Mouse (Mus musculus): ENCODE results near the gene Prdx3. TPM values are rescaled to one million over a fixed set of nuclear protein-coding genes. Genes with fewer than 3 reads are reported as not detected.

Gene Prdx3
- polyA plus RNA-seq (2015; fragmentation: Nextera tagmentation; extraction: Ambion mirVana): 120 and 131 TPM in 2 replicates

DNA sequence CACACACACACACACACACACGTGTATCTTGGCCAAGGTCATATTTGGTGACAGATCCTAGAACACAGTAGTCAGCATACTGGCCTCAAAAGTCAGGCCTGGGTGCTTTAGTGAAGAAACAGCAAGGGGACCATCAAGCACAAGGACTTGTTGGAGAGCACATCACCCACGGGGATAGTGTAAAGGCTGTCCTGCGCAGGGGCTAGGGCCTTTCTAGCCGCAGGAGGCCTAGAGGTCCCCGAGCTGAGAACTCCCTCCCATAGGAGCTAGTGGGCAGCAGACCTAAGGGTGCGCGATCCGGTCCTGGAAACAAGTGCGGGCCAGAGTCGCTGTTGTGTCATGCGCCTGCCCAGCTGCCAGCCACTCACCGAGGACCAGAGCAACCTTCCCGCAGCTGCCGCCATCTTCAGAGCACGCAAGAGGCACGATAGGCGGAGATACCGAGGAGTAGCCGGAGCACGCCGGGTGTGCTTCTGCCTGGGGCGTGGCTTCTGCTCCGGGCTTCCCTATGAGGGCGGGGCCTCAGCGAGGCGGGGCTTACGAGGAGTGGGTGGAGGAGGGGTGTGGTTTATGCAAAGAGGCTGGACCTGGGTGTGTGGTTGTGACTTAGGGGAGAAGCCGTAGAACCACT lies at the start of gene Prdx3:
Gene Prdx3, minus strand, starts transcription at position 493 of the 631 bp plus-strand sequence.
- DNase-seq (ENCODE audit: low spot score): peak; percentile 95

DNA sequence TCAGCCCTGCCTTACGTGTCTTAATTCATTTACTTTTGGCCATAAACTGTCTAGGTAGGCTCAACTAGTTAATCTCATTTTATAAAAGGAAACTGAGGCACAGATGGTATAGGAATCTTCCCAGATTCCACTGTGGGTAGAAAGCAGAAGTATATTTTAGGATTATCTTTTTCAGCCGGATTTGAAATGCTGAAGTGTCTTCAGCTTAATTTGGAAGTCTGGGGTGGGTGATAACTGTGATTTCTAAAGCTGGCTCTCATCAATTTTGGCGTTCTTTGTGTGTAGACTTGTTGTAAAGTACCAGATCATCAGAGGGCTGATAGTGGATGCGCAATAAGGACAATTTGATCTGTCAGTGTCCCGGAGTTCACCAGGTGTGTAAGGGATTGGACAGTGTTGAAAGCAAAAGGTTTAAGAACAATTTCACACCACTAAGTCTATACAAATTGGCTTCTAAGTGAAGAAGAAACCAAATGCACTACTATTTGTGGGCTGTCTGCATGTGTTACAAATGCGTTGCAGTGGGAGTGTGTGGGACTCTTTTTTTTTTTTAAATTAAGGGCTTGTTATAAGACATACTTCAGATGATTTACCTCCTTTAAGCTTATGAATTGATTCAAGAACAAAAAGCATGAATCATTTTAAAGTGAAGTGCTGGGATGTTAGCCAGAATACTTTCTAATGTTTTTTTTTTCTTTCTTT lies 42.7 kb upstream of the Prdx3 start:
- DNase-seq (ENCODE audit: low spot score): no peak

DNA sequence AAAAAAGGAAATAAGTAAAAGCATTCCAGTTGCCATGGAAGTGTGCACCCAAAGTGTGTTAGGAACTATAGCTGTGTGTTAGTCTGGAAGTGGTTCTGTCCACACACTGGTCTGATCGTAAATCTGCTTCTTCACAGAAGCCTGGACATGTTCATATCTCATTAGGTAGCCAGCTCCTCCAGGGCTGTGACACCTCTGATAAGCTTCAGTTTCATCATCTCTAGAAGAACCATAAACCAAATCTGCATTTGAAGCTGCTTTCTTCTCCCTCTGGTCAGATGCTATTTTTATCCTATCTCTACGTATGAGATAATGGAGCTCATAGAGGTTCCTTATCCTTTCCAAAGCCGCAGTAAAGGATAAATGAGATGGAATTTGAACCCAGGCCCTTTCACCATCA lies 41.5 kb upstream of the Prdx3 start:
- no peak for DNase-seq (ENCODE audit: low spot score)

DNA sequence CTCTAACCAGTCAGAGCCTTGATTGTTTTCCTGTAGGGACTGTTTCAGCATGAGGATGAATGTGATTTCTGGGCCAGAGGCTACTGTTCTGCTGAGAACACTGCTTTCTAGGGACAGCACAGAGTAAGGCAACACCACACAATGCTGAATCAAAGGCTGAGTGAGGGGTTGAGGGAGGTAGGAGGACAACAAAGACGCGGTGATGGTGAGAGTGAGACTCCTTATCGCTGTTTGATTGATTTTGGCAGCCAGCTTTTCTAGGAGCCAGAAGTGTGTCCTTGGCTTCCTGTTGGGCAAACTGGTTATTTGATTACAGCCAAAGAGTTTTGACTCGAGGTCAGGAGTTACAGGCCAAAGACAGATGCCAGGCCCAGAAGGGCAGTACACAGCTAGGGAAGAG lies 40.9 kb upstream of the Prdx3 start:
- DNase-seq (ENCODE audit: low spot score): no peak

DNA sequence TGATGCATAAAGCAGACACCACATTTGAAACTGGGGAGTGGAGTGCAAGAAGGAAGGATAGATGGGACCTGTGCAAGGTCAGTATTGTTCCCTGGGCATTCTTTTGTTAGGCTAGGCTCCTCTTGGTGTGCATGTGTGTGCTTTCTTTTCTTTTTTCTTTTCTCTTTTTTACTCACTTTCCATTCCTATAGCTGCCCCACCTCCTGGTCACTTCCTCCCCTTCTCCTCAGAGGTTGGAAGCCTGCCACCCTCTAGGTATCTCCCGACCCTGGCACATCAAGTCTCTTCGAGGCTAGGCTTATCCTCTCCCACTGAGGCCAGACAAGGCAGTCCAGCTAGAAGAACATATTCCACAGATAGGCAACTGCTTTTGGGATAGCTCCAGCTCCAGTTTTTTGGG lies 37.3 kb upstream of the Prdx3 start:
- no peak for DNase-seq (ENCODE audit: low spot score)

DNA sequence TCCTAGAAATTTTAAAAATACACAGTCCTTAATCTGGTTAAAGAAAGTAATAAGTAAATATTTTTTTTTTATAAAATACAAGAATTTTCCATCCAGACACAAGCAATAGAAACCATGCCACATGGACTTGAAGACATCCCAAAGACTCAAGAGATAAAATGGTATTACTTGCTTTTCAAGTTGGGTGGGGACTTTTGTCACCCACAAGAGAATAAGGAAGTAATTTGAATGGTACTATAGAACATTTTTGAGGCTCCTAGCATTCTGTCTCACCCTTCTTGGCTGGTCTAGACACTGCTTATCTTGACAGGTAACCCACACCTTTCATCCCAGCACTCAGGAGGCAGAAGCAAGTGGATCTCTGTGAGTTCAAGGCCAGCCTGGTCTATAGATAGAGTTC lies 35.9 kb upstream of the Prdx3 start:
- no peak for DNase-seq (ENCODE audit: low spot score)

DNA sequence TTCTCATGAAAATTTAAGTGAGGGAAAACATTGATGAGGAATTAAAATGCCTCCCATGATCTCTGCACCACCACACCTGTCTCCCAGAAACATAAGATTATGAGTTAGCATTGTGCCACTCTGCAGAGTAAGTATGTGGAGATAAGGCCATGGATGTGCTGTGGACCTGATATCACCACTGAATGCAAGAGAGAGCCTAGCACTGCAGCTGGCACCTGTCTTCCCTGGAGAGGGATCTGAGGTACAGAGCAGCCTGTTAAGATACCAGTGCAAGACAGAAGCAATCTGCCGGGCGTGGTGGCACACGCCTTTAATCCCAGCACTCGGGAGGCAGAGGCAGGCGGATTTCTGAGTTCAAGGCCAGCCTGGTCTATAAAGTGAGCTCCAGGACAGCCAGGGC lies 31.1 kb upstream of the Prdx3 start:
- DNase-seq (ENCODE audit: low spot score): no peak

DNA sequence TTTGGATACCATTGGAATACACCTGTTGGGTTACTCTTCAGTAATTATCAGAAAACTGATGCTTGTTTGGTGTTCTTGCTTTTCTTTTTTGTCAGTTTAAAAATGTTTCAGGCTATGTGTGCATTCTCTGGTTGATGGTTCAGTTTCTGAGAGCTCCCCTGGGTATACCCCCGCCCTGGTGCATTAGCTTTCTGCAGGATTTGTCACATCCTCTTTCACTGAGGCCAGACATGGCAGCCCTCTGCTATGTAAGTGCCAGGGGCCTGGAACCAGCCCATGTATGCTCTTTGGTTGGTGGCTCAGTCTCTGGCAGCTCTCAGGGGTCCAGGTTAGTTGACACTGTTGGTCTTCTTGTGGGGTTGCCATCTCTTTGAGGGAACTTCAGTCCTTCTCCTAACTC lies 29.6 kb upstream of the Prdx3 start:
- DNase-seq (ENCODE audit: low spot score): no peak

DNA sequence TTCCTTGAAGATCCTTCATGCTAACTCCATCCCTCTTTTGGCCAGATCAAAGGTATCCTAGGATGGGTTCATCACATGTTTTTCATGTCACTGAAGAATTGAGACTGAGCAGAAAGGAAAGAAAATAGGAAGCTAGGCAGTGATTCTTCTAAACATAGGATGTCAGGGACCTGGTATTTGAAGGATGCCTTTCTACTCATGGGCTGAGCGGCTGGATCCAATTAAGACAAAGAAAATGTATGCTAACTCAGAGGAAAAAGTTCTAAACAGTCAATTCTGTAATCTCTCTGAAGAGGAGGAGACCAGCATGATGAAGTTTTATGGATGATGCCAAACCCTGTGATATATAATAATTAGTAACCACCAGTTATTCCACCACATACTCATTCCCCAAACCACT lies 28.8 kb upstream of the Prdx3 start:
- no peak for DNase-seq (ENCODE audit: low spot score)

DNA sequence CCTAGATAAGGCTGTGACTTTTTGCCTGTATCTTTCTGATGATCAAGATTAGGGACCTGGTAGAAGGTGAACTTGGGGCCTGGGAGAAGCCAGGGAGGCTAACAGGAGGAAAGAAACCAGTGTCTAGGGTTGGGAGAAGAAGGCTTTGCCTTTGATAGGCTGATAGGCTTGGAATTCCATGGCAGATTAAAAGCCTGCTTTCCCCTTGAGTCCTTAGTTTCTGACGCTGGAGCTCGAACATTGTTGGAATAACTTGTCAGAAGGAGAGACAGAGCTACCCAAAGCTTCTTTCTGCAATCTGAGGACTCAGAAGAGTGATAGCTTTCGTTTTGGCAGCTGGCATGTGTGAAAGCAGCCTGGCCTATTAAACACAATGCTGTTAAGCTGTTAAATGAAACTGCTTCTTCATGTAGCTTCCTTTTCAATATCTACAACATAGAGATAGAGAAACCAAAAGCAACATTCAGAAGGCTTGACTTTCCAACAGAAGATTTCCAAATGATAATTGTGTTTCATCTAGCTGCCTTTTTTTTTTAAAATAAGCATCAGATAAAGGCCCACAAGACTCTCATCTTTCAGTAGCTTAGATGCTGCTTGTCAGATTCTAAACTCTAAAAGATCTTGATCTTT lies 21.0 kb upstream of the Prdx3 start:
- no peak for DNase-seq (ENCODE audit: low spot score)

DNA sequence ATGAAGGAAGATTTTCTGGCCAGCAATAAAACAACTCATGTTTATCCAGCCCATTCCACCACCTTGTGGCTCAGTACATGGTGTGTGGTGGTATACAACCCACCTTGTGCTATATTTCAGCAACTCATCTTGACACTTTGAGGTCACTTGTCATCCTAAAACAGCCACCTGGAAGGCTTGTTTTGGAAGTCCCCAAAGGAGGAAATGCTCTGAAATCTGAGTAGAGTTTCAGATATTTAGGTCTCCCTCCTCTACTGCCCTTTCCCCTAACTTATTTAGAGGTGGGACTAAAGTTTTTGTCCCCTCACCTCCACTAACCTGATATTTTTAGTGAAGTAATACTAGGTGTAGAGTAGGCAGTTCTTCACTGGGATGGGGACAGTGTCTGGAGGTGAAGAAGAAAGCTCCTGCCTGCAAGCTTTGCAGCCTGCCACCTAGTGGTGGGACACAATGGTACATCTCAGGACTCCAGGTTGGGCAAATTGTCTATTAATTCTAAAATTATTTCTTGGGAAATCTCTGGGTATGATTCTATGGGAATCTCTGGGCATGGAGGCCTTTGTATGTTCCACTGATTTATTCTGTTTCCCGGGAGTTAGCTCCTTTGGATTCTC lies 17.7 kb upstream of the Prdx3 start:
- DNase-seq (ENCODE audit: low spot score): peak; percentile 62

DNA sequence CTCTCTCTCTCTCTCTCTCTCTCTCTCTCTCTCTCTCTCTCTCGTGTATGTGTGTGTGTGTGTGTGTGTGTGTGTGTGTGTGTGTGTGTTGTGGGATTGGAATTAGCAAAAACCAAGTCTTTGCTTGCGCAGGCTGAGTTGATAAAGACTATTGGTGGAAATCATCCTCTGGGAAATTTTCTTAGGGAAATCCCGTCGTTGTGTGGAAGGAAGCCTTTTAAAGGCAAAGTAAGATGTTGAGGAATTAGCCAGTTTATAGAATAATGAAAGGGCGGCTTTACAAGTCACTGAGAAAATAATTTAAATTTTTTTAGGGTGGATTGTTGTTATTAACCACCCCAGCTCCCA lies 16.7 kb upstream of the Prdx3 start:
- no peak for DNase-seq (ENCODE audit: low spot score)

DNA sequence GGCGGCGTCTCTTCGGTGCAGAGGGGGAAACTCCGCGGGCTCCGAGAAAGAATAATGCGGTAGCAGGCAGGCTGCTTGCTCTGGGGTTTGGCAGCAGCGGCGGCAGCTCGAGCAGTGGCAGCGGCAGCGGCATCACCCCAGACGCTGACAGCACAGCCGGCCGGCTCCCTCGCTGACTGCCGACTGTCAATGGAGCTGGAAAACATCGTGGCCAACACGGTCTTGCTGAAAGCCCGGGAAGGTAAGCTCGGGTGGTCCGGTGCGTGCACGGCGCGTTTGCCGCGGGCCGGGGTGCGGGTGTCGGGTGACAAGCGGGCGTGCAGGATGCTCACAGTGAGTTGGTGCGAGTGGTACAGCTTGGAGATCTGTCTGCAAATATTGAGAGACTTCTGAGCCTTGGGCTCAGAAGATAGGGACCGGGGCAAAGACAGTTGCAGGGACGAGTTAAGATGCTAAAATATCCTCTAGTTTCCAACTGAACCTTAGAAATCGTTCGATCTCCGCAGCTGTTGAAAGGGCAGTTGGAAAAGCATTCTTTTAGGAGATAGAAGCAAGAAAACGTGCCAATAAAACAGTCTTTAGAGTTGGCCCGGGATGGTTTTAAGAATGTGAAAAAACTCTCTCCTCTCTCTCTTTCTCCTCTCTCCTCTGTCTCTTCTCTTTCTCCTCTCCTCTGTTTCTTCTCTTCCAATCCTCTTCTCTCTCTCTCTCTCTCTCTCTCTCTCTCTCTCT lies 16.2 kb upstream of the Prdx3 start:
- DNase-seq (ENCODE audit: low spot score): peak; percentile 45

DNA sequence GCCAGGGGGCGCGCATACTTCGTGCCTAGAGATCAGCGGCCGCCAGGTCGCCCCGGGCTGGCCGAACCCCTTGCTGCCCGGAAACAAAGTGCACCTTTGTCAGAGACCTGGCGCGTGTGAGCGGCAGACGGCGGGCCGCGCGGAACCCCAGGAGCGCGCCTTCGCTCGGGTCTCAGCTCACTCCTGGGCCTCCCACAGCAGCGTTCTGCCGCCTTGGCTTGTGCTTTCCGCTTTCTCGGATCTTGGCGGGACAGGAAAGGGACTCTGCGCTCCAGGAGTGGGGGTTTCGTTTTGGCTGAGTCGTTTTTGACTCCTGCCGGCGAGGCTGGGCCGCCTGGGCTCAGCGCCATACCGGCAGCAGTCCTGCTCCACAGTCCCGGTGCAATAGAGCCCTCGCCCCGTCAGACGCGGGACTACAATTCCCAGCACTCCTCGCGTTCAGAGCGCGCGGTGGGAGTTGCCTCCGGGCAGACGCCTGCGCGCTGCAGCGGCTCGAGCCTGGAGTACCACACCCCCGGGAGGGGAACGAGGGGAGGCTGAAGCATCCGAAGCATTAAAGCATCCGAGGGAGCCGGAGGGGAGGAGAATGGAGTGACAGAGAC lies 15.5 kb upstream of the Prdx3 start, which contains the start of gene Grk5:
Gene Grk5, plus strand, starts transcription at position 36 of the 602 bp plus-strand sequence.
- DNase-seq (ENCODE audit: low spot score): peak; percentile 96

DNA sequence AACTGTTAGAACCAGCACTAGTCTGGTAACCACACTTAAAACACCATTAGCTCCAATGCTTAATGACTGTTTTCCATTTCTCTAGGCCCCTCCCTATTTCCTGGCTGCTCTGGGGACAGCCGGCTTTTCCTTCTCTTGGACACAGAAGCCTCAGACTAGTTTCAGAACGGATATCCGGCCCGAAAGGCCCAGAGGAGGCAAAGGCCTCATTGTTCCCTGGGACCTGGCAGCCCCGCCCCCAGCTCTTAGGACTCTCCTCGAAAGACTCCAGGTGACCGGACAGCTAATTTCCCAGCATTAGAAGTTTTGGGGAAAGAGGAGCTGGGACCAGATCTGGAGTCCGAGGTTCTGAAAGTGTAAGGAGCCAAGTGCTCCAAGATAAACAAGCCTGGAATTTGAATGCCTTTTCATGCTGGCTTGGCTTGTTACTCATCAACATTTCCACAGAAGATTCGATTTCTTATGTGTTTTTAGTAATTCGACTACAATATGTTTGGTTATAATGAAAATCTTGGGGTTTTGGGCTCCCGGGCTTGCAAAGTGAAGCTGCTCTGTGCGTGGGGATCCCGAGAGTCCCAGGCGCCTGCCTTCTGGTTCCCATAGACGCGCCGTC lies 14.9 kb upstream of the Prdx3 start:
- peak; percentile 25 for DNase-seq (ENCODE audit: low spot score)

DNA sequence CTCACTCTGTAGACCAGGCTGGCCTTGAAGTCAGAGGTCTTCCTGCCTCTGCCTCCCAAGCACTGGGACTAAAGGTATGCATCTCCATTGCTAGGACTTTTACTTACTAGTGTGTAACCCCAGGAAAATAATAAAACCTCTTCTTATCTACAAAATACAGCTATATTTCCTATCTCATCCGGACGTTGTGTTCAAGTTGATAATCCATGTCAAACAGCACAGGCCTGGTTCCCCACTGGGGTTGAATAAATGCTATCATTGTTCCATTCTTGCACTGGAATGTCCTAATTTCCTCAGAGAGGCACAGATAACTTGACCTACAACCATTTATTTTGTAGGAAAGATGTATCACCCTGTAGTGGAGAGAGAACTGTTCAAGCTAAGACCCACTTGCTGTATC lies 13.3 kb upstream of the Prdx3 start:
- DNase-seq (ENCODE audit: low spot score): no peak

DNA sequence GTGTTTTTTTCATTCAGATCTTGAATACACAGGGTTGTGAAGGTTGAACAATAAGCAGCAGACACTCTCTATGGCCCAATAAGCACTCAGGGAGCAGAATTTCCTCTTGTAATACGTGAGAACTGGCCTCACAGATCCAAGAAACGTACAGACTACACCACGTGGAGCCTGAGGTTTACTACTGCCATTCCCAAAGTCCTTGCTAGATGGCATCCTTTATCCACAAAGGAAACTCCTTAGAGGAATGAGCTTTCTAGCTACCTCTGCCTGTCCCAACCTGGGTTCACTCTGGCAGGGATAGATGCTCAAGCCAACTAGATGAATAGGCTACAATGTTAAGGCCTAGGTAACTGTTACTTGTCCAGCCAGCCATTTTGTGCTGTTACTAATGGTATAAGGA lies 8.8 kb upstream of the Prdx3 start:
- no peak for DNase-seq (ENCODE audit: low spot score)

DNA sequence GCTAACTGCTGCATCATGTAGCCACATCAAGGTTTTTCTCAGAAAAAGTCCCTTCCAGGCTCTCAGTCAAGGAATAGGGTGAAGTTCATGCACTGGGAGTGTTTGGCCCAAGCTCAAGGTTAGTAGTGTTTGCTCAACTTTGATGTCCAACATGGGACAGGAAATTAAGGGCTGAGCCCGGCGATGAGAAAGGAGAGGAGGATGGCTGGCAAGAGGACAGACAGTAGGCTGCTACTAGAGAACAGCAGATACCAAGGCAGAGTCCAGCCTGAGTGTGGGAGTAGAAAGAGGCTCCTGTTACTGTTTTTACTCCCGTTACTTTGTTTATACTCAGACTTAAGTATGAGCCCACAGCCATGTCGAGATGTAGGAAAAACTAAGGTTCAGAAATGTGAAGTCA lies 855 bp downstream of the Prdx3 start:
- DNase-seq (ENCODE audit: low spot score): no peak

DNA sequence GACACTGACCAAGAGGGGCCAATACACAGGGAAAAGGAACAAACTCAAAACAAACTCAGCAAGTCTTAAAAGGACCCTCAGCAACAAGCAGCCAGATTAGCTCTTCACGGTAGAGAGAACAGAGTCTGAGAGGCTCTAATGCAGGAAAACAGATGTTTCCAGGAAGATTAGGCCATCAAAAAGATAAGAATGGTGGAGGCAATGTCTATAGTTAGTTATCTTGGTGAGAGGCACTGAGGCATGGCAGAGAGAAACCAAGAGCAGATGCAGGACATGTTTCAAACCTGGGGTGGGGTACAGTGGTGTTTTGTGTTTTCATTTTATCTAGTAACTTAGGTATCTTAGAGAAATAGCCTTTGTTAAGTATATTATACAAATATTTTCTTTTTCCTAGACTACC lies 2.1 kb downstream of the Prdx3 start:
- DNase-seq (ENCODE audit: low spot score): no peak

DNA sequence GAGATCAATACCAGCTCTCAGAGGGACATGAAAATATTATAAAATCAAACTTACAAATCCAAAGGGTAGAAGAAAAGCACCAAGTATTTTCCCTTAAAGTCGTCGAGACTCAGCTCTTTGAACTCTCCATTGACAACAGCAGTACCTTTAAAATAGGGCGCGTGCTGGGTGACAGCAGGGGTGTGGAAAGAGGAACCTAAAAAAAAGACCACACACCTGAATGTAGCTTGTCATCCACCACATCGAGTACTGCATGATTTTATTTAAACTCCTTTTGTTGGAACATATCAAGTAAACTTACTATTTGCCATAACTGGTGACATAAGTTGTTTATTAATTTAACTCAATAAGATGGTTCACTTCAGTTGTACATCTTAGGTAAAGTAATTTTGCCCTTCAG lies 3.0 kb downstream of the Prdx3 start:
- no peak for DNase-seq (ENCODE audit: low spot score)

DNA sequence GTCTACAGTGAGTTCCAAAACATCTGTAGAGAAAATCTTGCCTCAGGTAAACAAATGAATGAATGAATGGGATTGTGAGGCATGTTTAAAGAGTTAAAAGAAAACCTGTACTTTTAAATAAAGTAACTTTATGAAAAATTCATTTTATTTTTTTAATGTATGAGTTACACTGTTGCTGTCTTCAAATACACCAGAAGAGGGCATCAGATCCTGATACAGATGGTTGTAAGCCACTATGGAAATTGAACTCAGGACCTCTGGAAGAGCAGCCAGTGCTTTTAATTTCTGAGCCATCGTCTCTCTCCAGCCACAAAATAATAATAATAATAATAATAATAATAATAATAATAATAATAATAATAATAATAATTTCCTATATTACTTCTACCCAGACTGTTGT lies 3.9 kb downstream of the Prdx3 start:
- DNase-seq (ENCODE audit: low spot score): no peak
